ENCODE assay signal across 9 mouse cellular contexts in the genomic region with DNA sequence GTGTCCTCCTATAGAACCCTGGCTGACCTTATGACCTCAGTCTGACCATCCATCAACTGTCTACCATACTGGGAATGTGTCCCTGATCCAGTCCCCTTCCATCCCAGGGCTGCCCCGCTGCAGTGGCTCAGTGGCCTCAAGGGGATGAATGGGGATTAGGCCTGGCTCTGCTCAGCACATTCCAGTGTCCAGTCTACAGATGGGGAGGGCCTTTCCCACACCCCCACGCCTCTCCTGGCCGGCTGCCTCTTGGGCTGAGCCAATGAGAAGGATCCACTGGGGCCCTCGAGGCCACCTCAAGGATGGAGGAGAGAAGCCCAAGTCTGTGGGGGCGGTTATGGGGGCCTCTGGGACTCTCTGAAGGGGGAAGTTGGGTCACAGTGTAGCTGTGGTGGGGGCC. TPM values are rescaled to one million over a fixed set of nuclear protein-coding genes. Genes with fewer than 3 reads are reported as not detected.
A peak's percentile ranks its signal among the peaks of the same experiment; 100 is the strongest.
DNase-seq lines count a peak whose midpoint lies in the region; ATAC-seq lines count a peak whose summit lies in the region.
"Had no signal": no experiment of that assay in that cellular context is flagged by ENCODE, and none has a peak within 500 bp of the region (broad histone marks: within the 10 kb centered on the region; RNA-seq: fewer than 3 reads in every experiment).

No protein-coding gene starts in this region.

- 33% methylated on average over 5 of the region's 5 CpGs for WGBS in forebrain, embryonic 10.5 days
- WGBS in forebrain, embryonic 14.5 days: 16% methylated on average over 4 of the region's 5 CpGs
- WGBS in heart, embryonic 10.5 days: 62% methylated on average over 5 of the region's 5 CpGs
- 31% methylated on average over 5 of the region's 5 CpGs for WGBS in stomach, embryonic 14.5 days

- no peaks in the 10 kb centered on the region for H3K36me3 ChIP-seq in forebrain, embryonic 10.5 days (replicated peaks)
- no peaks in the 10 kb centered on the region for H3K36me3 ChIP-seq in forebrain, embryonic 14.5 days (ENCODE audit: control insufficient read depth, insufficient read depth, low read length)
- H3K36me3 ChIP-seq in heart, embryonic 10.5 days: no peaks in the 10 kb centered on the region
- no peaks in the 10 kb centered on the region for H3K36me3 ChIP-seq in stomach, embryonic 14.5 days (ENCODE audit: control insufficient read depth, insufficient read depth, low read length)

- H3K9me3 ChIP-seq in forebrain, embryonic 10.5 days: no peaks in the 10 kb centered on the region
- no peaks in the 10 kb centered on the region for H3K9me3 ChIP-seq in forebrain, embryonic 14.5 days (replicated peaks; ENCODE audit: control insufficient read depth, low read length)
- H3K9me3 ChIP-seq in heart, embryonic 10.5 days: no peaks in the 10 kb centered on the region
- no peaks in the 10 kb centered on the region for H3K9me3 ChIP-seq in stomach, embryonic 14.5 days (ENCODE audit: control insufficient read depth, low read depth, low read length)

- DNase-seq in forebrain, embryonic 10.5 days (ENCODE audit: extremely low spot score, low spot score): no peak
- no peak for DNase-seq in forebrain, embryonic 14.5 days (ENCODE audit: low spot score)
- DNase-seq in right cerebral cortex, adult 18-20 months: peak; percentile 28
- no peak for DNase-seq in right cerebral cortex, postnatal 36 days (ENCODE audit: low spot score in 2 of 2)
- no peak for DNase-seq in heart, embryonic 10.5 days (ENCODE audit: low spot score)
- peak; percentile 35 to 50 for DNase-seq in layer of hippocampus, adult 8-10 months (ENCODE audit: low spot score in 2 of 2)

- no peak overlapping the region for H3K9ac ChIP-seq in forebrain, embryonic 14.5 days (ENCODE audit: low read length)
- H3K9ac ChIP-seq in stomach, embryonic 14.5 days (replicated peaks; ENCODE audit: low read depth, low read length): no peak overlapping the region

- peak overlapping the region; percentile 84 for H3K27ac ChIP-seq in forebrain, embryonic 10.5 days
- H3K27ac ChIP-seq in forebrain, embryonic 14.5 days (ENCODE audit: low read depth, low read length): no peak overlapping the region
- H3K27ac ChIP-seq in heart, embryonic 10.5 days: peak overlapping the region; percentile 42; the same call in 1 of the 2 replicates
- peak overlapping the region; percentile 66; the same call in 1 of the 2 replicates for H3K27ac ChIP-seq in stomach, embryonic 14.5 days (ENCODE audit: low read length)

- no peak overlapping the region for H3K4me3 ChIP-seq in forebrain, embryonic 10.5 days
- no peak overlapping the region for H3K4me3 ChIP-seq in forebrain, embryonic 14.5 days (ENCODE audit: low read depth, low read length)
- H3K4me3 ChIP-seq in heart, embryonic 10.5 days: no peak overlapping the region
- no peak overlapping the region for H3K4me3 ChIP-seq in stomach, embryonic 14.5 days (ENCODE audit: low read depth, low read length)

- H3K4me2 ChIP-seq in forebrain, embryonic 14.5 days (ENCODE audit: low read length): no peak overlapping the region
- H3K4me2 ChIP-seq in stomach, embryonic 14.5 days (replicated peaks; ENCODE audit: low read depth, low read length): no peak overlapping the region

- no peaks in the 10 kb centered on the region for H3K27me3 ChIP-seq in forebrain, embryonic 10.5 days (ENCODE audit: poor library complexity, severe bottlenecking)
- no peaks in the 10 kb centered on the region for H3K27me3 ChIP-seq in forebrain, embryonic 14.5 days (replicated peaks; ENCODE audit: control insufficient read depth, insufficient read depth, low read length)
- H3K27me3 ChIP-seq in heart, embryonic 10.5 days (ENCODE audit: insufficient read depth, poor library complexity, severe bottlenecking): peaks cover 30% of the 10 kb centered on the region
- H3K27me3 ChIP-seq in stomach, embryonic 14.5 days (ENCODE audit: control insufficient read depth, insufficient read depth, low read length): no peaks in the 10 kb centered on the region

- ATAC-seq in forebrain, embryonic 14.5 days: no peak
- ATAC-seq in stomach, embryonic 14.5 days (ENCODE audit: insufficient number of reproducible peaks, insufficient read depth, low FRiP score, low read depth): peak; percentile 64; the same call in 1 of the 2 replicates
- ATAC-seq in erythroblast, adult 5-6 weeks (replicated peaks; ENCODE audit: low FRiP score, poor library complexity, severe bottlenecking): no peak

- H3K4me1 ChIP-seq in forebrain, embryonic 10.5 days: peaks cover 67% of the 10 kb centered on the region
- H3K4me1 ChIP-seq in forebrain, embryonic 14.5 days (ENCODE audit: control insufficient read depth, insufficient read depth, low read length): peaks cover 2% of the 10 kb centered on the region; the same call in 1 of the 2 replicates
- H3K4me1 ChIP-seq in heart, embryonic 10.5 days: peaks cover 36% of the 10 kb centered on the region
- H3K4me1 ChIP-seq in stomach, embryonic 14.5 days (ENCODE audit: control insufficient read depth, insufficient read depth, low read length): peaks cover 27% of the 10 kb centered on the region

RNA-seq across cellular contexts. Expression of a gene that starts 0.6 kb away (rescaled TPM):
- polyA plus RNA-seq in forebrain, embryonic 10.5 days (2016; fragmentation: Nextera tagmentation; extraction: Ambion mirVana): not detected in 2 replicates
- 0.38 TPM in 1 of 2 replicates, not detected in the other for polyA plus RNA-seq in forebrain, embryonic 14.5 days (2014; fragmentation: Nextera tagmentation; extraction: Ambion mirVana)
- polyA plus RNA-seq in heart, embryonic 10.5 days (2016; fragmentation: Nextera tagmentation; extraction: Ambion mirVana): not detected in 2 replicates
- total RNA-seq in layer of hippocampus, adult 8-10 months (2022): under 1 TPM in 2 of 4 experiments, not detected in 2; 0.67 to 0.80 TPM
- polyA plus RNA-seq in stomach, embryonic 14.5 days (2014; fragmentation: Nextera tagmentation; extraction: Ambion mirVana): 0.74 TPM in 1 of 2 replicates, not detected in the other
- total RNA-seq in erythroblast, adult 5-6 weeks (2015; ENCODE audit: low replicate concordance): not detected in 2 replicates
- not detected in 2 replicates for total RNA-seq in erythroblast, adult 5-6 weeks (2017; ENCODE audit: low replicate concordance)
- total RNA-seq: layer of hippocampus, adult 18-20 months had no signal

RNA-seq across cellular contexts. Expression of a gene that starts 41.7 kb away (rescaled TPM):
- polyA plus RNA-seq in forebrain, embryonic 10.5 days (2016; fragmentation: Nextera tagmentation; extraction: Ambion mirVana): 33.1 and 33.3 TPM in 2 replicates
- 30.9 TPM in 2 replicates for polyA plus RNA-seq in forebrain, embryonic 14.5 days (2014; fragmentation: Nextera tagmentation; extraction: Ambion mirVana)
- 3.8 and 4.7 TPM in 2 replicates for polyA plus RNA-seq in heart, embryonic 10.5 days (2016; fragmentation: Nextera tagmentation; extraction: Ambion mirVana)
- total RNA-seq in layer of hippocampus, adult 8-10 months (2022): 10 to 100 TPM; 18.1 to 25.0 (median 22.8) TPM
- 22.4 and 25.8 TPM in 2 replicates for polyA plus RNA-seq in stomach, embryonic 14.5 days (2014; fragmentation: Nextera tagmentation; extraction: Ambion mirVana)
- 2.9 and 9.4 TPM in 2 replicates for total RNA-seq in erythroblast, adult 5-6 weeks (2015; ENCODE audit: low replicate concordance)
- 4.4 and 9.9 TPM in 2 replicates for total RNA-seq in erythroblast, adult 5-6 weeks (2017; ENCODE audit: low replicate concordance)

Comparison
In these comparisons a context has a peak if more than half of its experiments do, and no peak if none do; other contexts are left out.
1. DNase-seq: peak in right cerebral cortex, adult 18-20 months (single experiment) and layer of hippocampus, adult 8-10 months (2 of 2); none in forebrain, embryonic 10.5 days (single experiment), forebrain, embryonic 14.5 days (single experiment), right cerebral cortex, postnatal 36 days (0 of 2) and heart, embryonic 10.5 days (single experiment).